Comparison of ENCODE assay signal across 22 mouse cellular contexts in genomic region chr10:75549886-75550285, GRCm38 (mm10). TPM values are rescaled to one million over a fixed set of nuclear protein-coding genes. Genes with fewer than 3 reads are reported as not detected.
A peak's percentile ranks its signal among the peaks of the same experiment; 100 is the strongest.
DNase-seq lines count a peak whose midpoint lies in the region; ATAC-seq and TF ChIP-seq lines count a peak whose summit lies in the region.
"Had no signal": no experiment of that assay in that cellular context is flagged by ENCODE, and none has a peak within 500 bp of the region (broad histone marks: within the 10 kb centered on the region; RNA-seq: fewer than 3 reads in every experiment).

No protein-coding gene starts in this region.

- peaks cover 18% of the 10 kb centered on the region for H3K4me1 ChIP-seq in kidney, embryonic 14.5 days (ENCODE audit: control insufficient read depth, insufficient read depth, low read length)
- H3K4me1 ChIP-seq in liver, embryonic 12.5 days = peaks cover 12% of the 10 kb centered on the region
- no peaks in the 10 kb centered on the region for H3K4me1 ChIP-seq in liver, embryonic 11.5 days (replicated peaks; ENCODE audit: control insufficient read depth, insufficient read depth, low read length)
- no peaks in the 10 kb centered on the region; the same call in 1 of the 2 replicates for H3K4me1 ChIP-seq in liver, embryonic 16.5 days (ENCODE audit: control insufficient read depth, low read depth, low read length)
- H3K4me1 ChIP-seq: midbrain, embryonic 13.5 days had no signal

- no peak overlapping the region for H3ac ChIP-seq in C2C12 (ENCODE audit: control insufficient read depth, insufficient read length, low read depth)

- H3K4me3 ChIP-seq in kidney, embryonic 14.5 days (ENCODE audit: low read length) = no peak overlapping the region
- no peak overlapping the region for H3K4me3 ChIP-seq in liver, embryonic 12.5 days
- no peak overlapping the region for H3K4me3 ChIP-seq in liver, embryonic 11.5 days (ENCODE audit: low read depth, low read length)
- H3K4me3 ChIP-seq in C2C12 (ENCODE audit: insufficient read depth, poor library complexity, severe bottlenecking) = no peak overlapping the region
- H3K4me3 ChIP-seq in liver, embryonic 16.5 days (ENCODE audit: low read depth, low read length) = no peak overlapping the region
- H3K4me3 ChIP-seq: erythroblast, embryonic 14.5 days; intestine, embryonic 15.5 days; liver, embryonic 13.5 days; midbrain, embryonic 13.5 days had no signal

- DNase-seq in kidney, adult 18-20 months = no peak
- DNase-seq in liver, embryonic 11.5 days (ENCODE audit: low spot score) = no peak
- no peak for DNase-seq in B cell, adult 2 months
- DNase-seq: adrenal gland, postnatal 25 days; cerebellum, adult 18-20 months; cerebellum, postnatal 10 days; gastrocnemius, postnatal 10 days; heart, postnatal 14 days; kidney, postnatal 14 days; liver, embryonic 13.5 days; thymus, adult 2 months; thymus, postnatal 36 days had no signal

- WGBS in kidney, embryonic 14.5 days = 16% methylated on average over 7 of the region's 7 CpGs
- WGBS in liver, embryonic 12.5 days (ENCODE audit: insufficient replicate concordance) = 55% methylated on average over 7 of the region's 7 CpGs
- 70% methylated on average over 7 of the region's 7 CpGs for WGBS in liver, embryonic 11.5 days
- 47% methylated on average over 7 of the region's 7 CpGs for WGBS in liver, embryonic 16.5 days (ENCODE audit: insufficient replicate concordance)

- H3K79me2 ChIP-seq in C2C12 (ENCODE audit: control insufficient read depth, insufficient read depth) = no peaks in the 10 kb centered on the region

- H3K27ac ChIP-seq in kidney, embryonic 14.5 days (ENCODE audit: low read depth, low read length) = 0 out of 2 replicates have a peak overlapping the region, but pooled peaks have one; percentile 20
- H3K27ac ChIP-seq in liver, embryonic 12.5 days = no peak overlapping the region
- H3K27ac ChIP-seq in liver, embryonic 11.5 days (ENCODE audit: low read depth, low read length) = no peak overlapping the region
- no peak overlapping the region for H3K27ac ChIP-seq in liver, embryonic 16.5 days (ENCODE audit: low read length)
- H3K27ac ChIP-seq: hindbrain, postnatal 0 days; intestine, embryonic 15.5 days; liver, embryonic 13.5 days; macrophage; midbrain, embryonic 13.5 days had no signal

- no peak for TF ChIP-seq CTCF in C2C12 (IDR thresholded peaks at IDR 0.05; ENCODE audit: control insufficient read depth, insufficient read depth, insufficient read length)

- H3K36me3 ChIP-seq in kidney, embryonic 14.5 days (ENCODE audit: control insufficient read depth, insufficient read depth, low read length) = no peaks in the 10 kb centered on the region
- H3K36me3 ChIP-seq in liver, embryonic 12.5 days = no peaks in the 10 kb centered on the region
- H3K36me3 ChIP-seq in liver, embryonic 11.5 days (ENCODE audit: control insufficient read depth, insufficient read depth, low read length) = no peaks in the 10 kb centered on the region
- no peaks in the 10 kb centered on the region for H3K36me3 ChIP-seq in C2C12 (ENCODE audit: control insufficient read depth, insufficient read depth)
- H3K36me3 ChIP-seq in liver, embryonic 16.5 days (ENCODE audit: control insufficient read depth, insufficient read depth) = no peaks in the 10 kb centered on the region
- H3K36me3 ChIP-seq: intestine, embryonic 15.5 days; liver, embryonic 13.5 days had no signal

- no peak overlapping the region for H3K4me2 ChIP-seq in kidney, embryonic 14.5 days (replicated peaks; ENCODE audit: low read depth, low read length)
- H3K4me2 ChIP-seq in liver, embryonic 12.5 days = no peak overlapping the region
- no peak overlapping the region for H3K4me2 ChIP-seq in liver, embryonic 11.5 days
- no peak overlapping the region for H3K4me2 ChIP-seq in liver, embryonic 16.5 days (ENCODE audit: low read depth, low read length)
- H3K4me2 ChIP-seq: intestine, embryonic 15.5 days; liver, embryonic 13.5 days; midbrain, embryonic 13.5 days had no signal

- no peaks in the 10 kb centered on the region for H3K79me3 ChIP-seq in C2C12 (ENCODE audit: low read depth)

- no peaks in the 10 kb centered on the region for H3K27me3 ChIP-seq in kidney, embryonic 14.5 days (ENCODE audit: control insufficient read depth, insufficient read depth, low read length)
- H3K27me3 ChIP-seq in liver, embryonic 12.5 days (replicated peaks) = no peaks in the 10 kb centered on the region; the same call in 1 of the 2 replicates
- no peaks in the 10 kb centered on the region for H3K27me3 ChIP-seq in liver, embryonic 11.5 days (replicated peaks; ENCODE audit: control insufficient read depth, insufficient read depth, low read length)
- H3K27me3 ChIP-seq in C2C12 (ENCODE audit: control insufficient read depth, insufficient read depth, insufficient read length) = no peaks in the 10 kb centered on the region
- no peaks in the 10 kb centered on the region for H3K27me3 ChIP-seq in liver, embryonic 16.5 days (ENCODE audit: control insufficient read depth, insufficient read depth, low read depth, low read length)
- H3K27me3 ChIP-seq: intestine, embryonic 15.5 days; liver, embryonic 13.5 days; midbrain, embryonic 13.5 days had no signal

- H3K9me3 ChIP-seq in kidney, embryonic 14.5 days (ENCODE audit: control insufficient read depth, low read length) = no peaks in the 10 kb centered on the region
- H3K9me3 ChIP-seq in liver, embryonic 12.5 days (replicated peaks) = no peaks in the 10 kb centered on the region
- no peaks in the 10 kb centered on the region for H3K9me3 ChIP-seq in liver, embryonic 11.5 days (ENCODE audit: control insufficient read depth, low read length)
- H3K9me3 ChIP-seq in liver, embryonic 16.5 days (replicated peaks; ENCODE audit: control insufficient read depth, low read length) = no peaks in the 10 kb centered on the region; the same call in 1 of the 2 replicates
- H3K9me3 ChIP-seq: intestine, embryonic 15.5 days; liver, embryonic 13.5 days; midbrain, embryonic 13.5 days had no signal

- no peak overlapping the region for H3K9ac ChIP-seq in kidney, embryonic 14.5 days (ENCODE audit: low read depth, low read length)
- H3K9ac ChIP-seq in liver, embryonic 12.5 days = no peak overlapping the region
- H3K9ac ChIP-seq in liver, embryonic 11.5 days (ENCODE audit: low read depth, low read length) = no peak overlapping the region
- no peak overlapping the region for H3K9ac ChIP-seq in liver, embryonic 16.5 days (ENCODE audit: low read depth, low read length)
- H3K9ac ChIP-seq: intestine, embryonic 15.5 days; liver, embryonic 13.5 days; midbrain, embryonic 13.5 days had no signal

- peak; percentile 54; the same call in 1 of the 2 replicates for ATAC-seq in kidney, embryonic 14.5 days (ENCODE audit: low FRiP score, low TSS enrichment)
- ATAC-seq in liver, embryonic 12.5 days = peak; percentile 15; the same call in 1 of the 2 replicates
- ATAC-seq in liver, embryonic 11.5 days (replicated peaks; ENCODE audit: low FRiP score) = no peak
- ATAC-seq in liver, embryonic 16.5 days (ENCODE audit: low read depth) = peak; percentile 80
- ATAC-seq: forebrain, embryonic 16.5 days; hindbrain, postnatal 0 days; intestine, embryonic 15.5 days; midbrain, embryonic 13.5 days had no signal

TF ChIP-seq in C2C12, 6 proteins besides CTCF, POLR2A, EP300 and RAD21:
- peak; percentile 11 for TF ChIP-seq CEBPB (IDR thresholded peaks at IDR 0.05; ENCODE audit: low read depth)
- TF ChIP-seq MYOG (IDR thresholded peaks at IDR 0.05; ENCODE audit: control insufficient read depth, extremely low read depth, insufficient read length) = no peak

RNA-seq across cellular contexts. Expression of gene Lrrc75b, which starts 10.2 kb away (rescaled TPM):
- 2.1 and 2.9 TPM in 2 replicates for polyA plus RNA-seq in kidney, embryonic 14.5 days (2014; fragmentation: Nextera tagmentation; extraction: Ambion mirVana)
- polyA plus RNA-seq in liver, embryonic 12.5 days (2016; fragmentation: Nextera tagmentation; extraction: Ambion mirVana) = 0.11 and 0.12 TPM in 2 replicates
- polyA plus RNA-seq in liver, embryonic 11.5 days (2014; fragmentation: Nextera tagmentation; extraction: Ambion mirVana) = 0.48 and 0.52 TPM in 2 replicates
- polyA plus RNA-seq in C2C12 (2012; fragmentation: generic; extraction: Trizol) = 3.8 TPM
- polyA plus RNA-seq in liver, embryonic 16.5 days (2015; fragmentation: Nextera tagmentation; extraction: Ambion mirVana) = 0.05 and 0.06 TPM in 2 replicates
- polyA plus RNA-seq: erythroblast, embryonic 14.5 days; macrophage had no signal

RNA-seq across cellular contexts. Expression of gene Ggt1, which starts 11.5 kb away (rescaled TPM):
- polyA plus RNA-seq in kidney, embryonic 14.5 days (2014; fragmentation: Nextera tagmentation; extraction: Ambion mirVana) = 29.1 and 57.6 TPM in 2 replicates
- 2.6 and 4.7 TPM in 2 replicates for polyA plus RNA-seq in liver, embryonic 12.5 days (2016; fragmentation: Nextera tagmentation; extraction: Ambion mirVana)
- polyA plus RNA-seq in liver, embryonic 11.5 days (2014; fragmentation: Nextera tagmentation; extraction: Ambion mirVana) = 4.2 and 4.9 TPM in 2 replicates
- 0.12 TPM for polyA plus RNA-seq in C2C12 (2012; fragmentation: generic; extraction: Trizol)
- 27.7 and 40.9 TPM in 2 replicates for polyA plus RNA-seq in liver, embryonic 16.5 days (2015; fragmentation: Nextera tagmentation; extraction: Ambion mirVana)
- polyA plus RNA-seq: erythroblast, embryonic 14.5 days; macrophage had no signal

RNA-seq across cellular contexts. Expression of gene Gucd1, which starts 32.1 kb away (rescaled TPM):
- 31.7 and 46.9 TPM in 2 replicates for polyA plus RNA-seq in kidney, embryonic 14.5 days (2014; fragmentation: Nextera tagmentation; extraction: Ambion mirVana)
- 46.6 and 50.5 TPM in 2 replicates for polyA plus RNA-seq in liver, embryonic 12.5 days (2016; fragmentation: Nextera tagmentation; extraction: Ambion mirVana)
- polyA plus RNA-seq in liver, embryonic 11.5 days (2014; fragmentation: Nextera tagmentation; extraction: Ambion mirVana) = 44.5 and 48.8 TPM in 2 replicates
- 15.7 TPM for polyA plus RNA-seq in C2C12 (2012; fragmentation: generic; extraction: Trizol)
- polyA plus RNA-seq in liver, embryonic 16.5 days (2015; fragmentation: Nextera tagmentation; extraction: Ambion mirVana) = 64.4 and 69.3 TPM in 2 replicates

RNA-seq across cellular contexts. Expression of gene Snrpd3, which starts 32.5 kb away (rescaled TPM):
- polyA plus RNA-seq in kidney, embryonic 14.5 days (2014; fragmentation: Nextera tagmentation; extraction: Ambion mirVana) = 178 and 249 TPM in 2 replicates
- polyA plus RNA-seq in liver, embryonic 12.5 days (2016; fragmentation: Nextera tagmentation; extraction: Ambion mirVana) = 119 and 126 TPM in 2 replicates
- 272 and 328 TPM in 2 replicates for polyA plus RNA-seq in liver, embryonic 11.5 days (2014; fragmentation: Nextera tagmentation; extraction: Ambion mirVana)
- polyA plus RNA-seq in C2C12 (2012; fragmentation: generic; extraction: Trizol) = 358 TPM
- 56.9 and 61.7 TPM in 2 replicates for polyA plus RNA-seq in liver, embryonic 16.5 days (2015; fragmentation: Nextera tagmentation; extraction: Ambion mirVana)

RNA-seq across cellular contexts. Expression of gene Ggt5, which starts 39.3 kb away (rescaled TPM):
- 3.9 and 4.7 TPM in 2 replicates for polyA plus RNA-seq in kidney, embryonic 14.5 days (2014; fragmentation: Nextera tagmentation; extraction: Ambion mirVana)
- 0.21 and 0.41 TPM in 2 replicates for polyA plus RNA-seq in liver, embryonic 12.5 days (2016; fragmentation: Nextera tagmentation; extraction: Ambion mirVana)
- polyA plus RNA-seq in liver, embryonic 11.5 days (2014; fragmentation: Nextera tagmentation; extraction: Ambion mirVana) = 0.52 and 1.2 TPM in 2 replicates
- not detected for polyA plus RNA-seq in C2C12 (2012; fragmentation: generic; extraction: Trizol)
- 0.77 and 0.98 TPM in 2 replicates for polyA plus RNA-seq in liver, embryonic 16.5 days (2015; fragmentation: Nextera tagmentation; extraction: Ambion mirVana)
- polyA plus RNA-seq: erythroblast, embryonic 14.5 days had no signal
